Mouse (Mus musculus) brain, embryonic 14.5 days (tissue): Measurements from ENCODE around the gene Wasf2.

ENCODE experiments used
- CTCF ChIP-seq: fragments of 200-500 bp; IDR thresholded peaks from 2 replicates; pipeline ENCODE4 v1.5.1; 2012; ENCODE audit warnings: inconsistent platforms, mild to moderate bottlenecking, moderate library complexity, borderline replicate concordance; ENCODE audit not compliant: insufficient read depth, insufficient read length; ENCODE audit errors: extremely low read depth
- POLR2A ChIP-seq: fragments of 200-500 bp; IDR thresholded peaks from 2 replicates; pipeline ENCODE4 v1.6.1; 2012; ENCODE audit warnings: mild to moderate bottlenecking, inconsistent platforms, borderline replicate concordance; ENCODE audit not compliant: poor library complexity, insufficient read depth, insufficient read length, severe bottlenecking; ENCODE audit errors: extremely low read depth

- TF ChIP-seq POLR2A, result no peak
- no peak for TF ChIP-seq CTCF
Measured at GRCm38 (mm10) chr4:133101751-133102150, 28.6 kb upstream of the Wasf2 start.
